Mouse (Mus musculus) liver, postnatal 0 days (tissue): Measurements from ENCODE around the gene Il21.

Experiments used
- CTCF ChIP-seq: sonication (generic); IDR thresholded peaks from 2 replicates; pipeline ENCODE4 v1.5.1; 2016; ENCODE audit warnings: antibody characterized with exemption, low read depth
- EP300 ChIP-seq: IDR thresholded peaks from 2 replicates; pipeline ENCODE4 v1.6.1; 2016; ENCODE audit warnings: antibody characterized with exemption, low read depth, mild to moderate bottlenecking

- TF ChIP-seq CTCF = no peak
- TF ChIP-seq EP300 = no peak
These were observed 35.9 kb upstream of the Il21 start for GRCm38 (mm10) chr3:37268338-37268737.
